Mouse (Mus musculus): ENCODE measurements around the gene Gm28635. TPM values are rescaled to one million over a fixed set of nuclear protein-coding genes. Genes with fewer than 3 reads are reported as not detected.

Gm28635 gene
- polyA plus RNA-seq, 1 experiment from 2014 or later: not detected

DNA sequence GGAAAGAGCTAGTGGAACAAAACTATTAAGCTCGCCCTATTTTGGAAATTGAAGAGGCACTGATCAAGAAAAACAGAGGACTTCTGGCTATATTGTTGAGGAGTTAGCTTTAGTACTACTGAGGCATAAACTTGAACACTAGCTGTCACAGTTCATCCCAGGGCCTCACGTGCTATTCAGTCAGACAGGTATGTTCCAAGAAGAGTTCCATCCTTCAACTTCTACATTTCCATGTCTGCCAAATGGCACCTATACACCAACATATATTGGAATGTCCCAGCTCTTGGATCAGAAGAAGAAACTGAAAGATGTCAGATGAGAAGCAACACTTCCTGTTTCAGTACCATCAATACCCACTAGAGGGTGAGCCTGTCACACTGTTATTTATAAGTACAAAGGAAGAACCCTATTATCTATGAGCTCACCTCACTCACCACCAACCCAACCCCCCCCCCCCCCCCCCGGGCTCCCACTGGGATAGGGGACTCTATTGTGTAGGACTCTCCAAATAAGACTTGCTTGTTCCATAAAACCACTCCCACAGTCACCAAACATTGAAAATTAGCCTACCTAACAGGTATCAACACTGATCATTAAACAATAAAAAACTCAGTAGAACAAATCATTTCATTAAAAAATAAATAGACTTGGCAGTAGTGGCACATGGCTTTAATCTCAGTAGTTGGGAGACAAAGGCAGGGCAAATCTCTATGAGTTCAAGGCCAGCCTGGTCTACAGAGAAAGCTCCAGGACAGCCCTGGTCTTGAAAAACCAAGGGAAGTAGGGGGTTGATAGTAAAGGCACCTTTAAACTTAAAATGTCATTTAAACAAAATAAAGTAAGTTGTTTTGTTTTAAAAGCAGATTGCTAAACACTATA, 60.0 kb downstream of the Gm28635 start:
- Histone ChIP-seq H3K9me3 (replicated peaks) (no peaks in the 10 kb centered on the region), H3K9ac (no peak overlapping the region), H3K36me3 (peaks cover 70% of the 10 kb centered on the region), H3K4me2 (no peak overlapping the region), H3K27me3 (no peaks in the 10 kb centered on the region), H3K4me3 (no peak overlapping the region), H3K4me1 (replicated peaks) (peaks cover 20% of the 10 kb centered on the region), H3K27ac (peak overlapping the region; percentile 76; the same call in 1 of the 2 replicates)
- ATAC-seq (replicated peaks; ENCODE audit: insufficient number of reproducible peaks, insufficient read depth, low FRiP score, low read depth): peak; percentile 56; the same call in 1 of the 2 replicates
- WGBS: 57% methylated on average over 3 of the region's 3 CpGs

DNA sequence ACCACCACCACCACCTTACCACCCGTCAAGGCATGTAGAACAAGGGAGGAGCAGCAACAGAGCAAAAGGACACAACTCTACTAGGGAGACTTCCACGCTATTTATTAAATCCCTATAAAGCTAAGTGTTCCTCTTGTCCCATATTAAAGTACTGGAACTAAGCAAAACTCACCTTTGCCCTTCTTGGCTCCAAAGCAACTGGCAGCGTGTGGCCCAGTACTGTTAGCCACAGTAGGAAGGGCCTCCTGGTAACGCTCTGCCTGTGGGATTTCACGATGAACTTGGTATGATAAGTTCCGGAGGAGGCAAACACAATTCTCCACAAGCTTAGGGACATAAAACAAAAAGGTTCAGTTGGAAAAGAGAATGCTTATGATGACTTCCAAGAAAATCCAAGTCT, 65.1 kb downstream of the Gm28635 start:
- no peak overlapping the region for H3K4me3 ChIP-seq
- no peaks in the 10 kb centered on the region for H3K9me3 ChIP-seq (replicated peaks)
- peaks cover 93% of the 10 kb centered on the region for H3K36me3 ChIP-seq
- H3K27me3 ChIP-seq: no peaks in the 10 kb centered on the region
- H3K4me2 ChIP-seq: no peak overlapping the region
- H3K9ac ChIP-seq: no peak overlapping the region
- H3K27ac ChIP-seq: no peak overlapping the region
- ATAC-seq (replicated peaks; ENCODE audit: insufficient number of reproducible peaks, insufficient read depth, low FRiP score, low read depth): no peak
- H3K4me1 ChIP-seq (replicated peaks): no peaks in the 10 kb centered on the region
- 87% methylated on average over 6 of the region's 6 CpGs for WGBS

DNA sequence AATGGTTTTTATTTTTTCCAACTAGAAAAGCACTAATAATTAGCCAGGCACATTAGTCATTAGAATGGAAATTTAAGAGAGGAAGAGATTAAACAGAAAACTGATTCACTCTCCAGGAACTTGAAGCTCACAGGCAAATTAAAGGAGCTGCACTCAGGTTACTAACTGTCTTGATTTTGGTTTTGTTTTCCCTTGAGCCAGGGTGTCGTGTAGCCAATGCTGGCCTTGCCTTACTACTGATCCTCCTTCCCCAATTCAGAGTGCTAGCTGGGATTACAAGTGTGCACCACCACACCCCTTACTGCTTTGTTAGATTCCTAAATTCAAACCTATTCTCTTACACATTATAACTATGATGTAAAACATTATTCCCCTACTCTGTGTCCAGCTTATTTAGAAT, 70.0 kb downstream of the Gm28635 start:
- H3K4me3 ChIP-seq: no peak overlapping the region
- WGBS: 62% methylated on average over 1 of the region's 1 CpGs
- no peak overlapping the region for H3K27ac ChIP-seq
- no peaks in the 10 kb centered on the region for H3K27me3 ChIP-seq
- no peaks in the 10 kb centered on the region for H3K9me3 ChIP-seq (replicated peaks)
- H3K4me1 ChIP-seq (replicated peaks): no peaks in the 10 kb centered on the region
- no peak overlapping the region for H3K4me2 ChIP-seq
- H3K36me3 ChIP-seq: peaks cover 94% of the 10 kb centered on the region
- no peak for ATAC-seq (replicated peaks; ENCODE audit: insufficient number of reproducible peaks, insufficient read depth, low FRiP score, low read depth)
- no peak overlapping the region for H3K9ac ChIP-seq

DNA sequence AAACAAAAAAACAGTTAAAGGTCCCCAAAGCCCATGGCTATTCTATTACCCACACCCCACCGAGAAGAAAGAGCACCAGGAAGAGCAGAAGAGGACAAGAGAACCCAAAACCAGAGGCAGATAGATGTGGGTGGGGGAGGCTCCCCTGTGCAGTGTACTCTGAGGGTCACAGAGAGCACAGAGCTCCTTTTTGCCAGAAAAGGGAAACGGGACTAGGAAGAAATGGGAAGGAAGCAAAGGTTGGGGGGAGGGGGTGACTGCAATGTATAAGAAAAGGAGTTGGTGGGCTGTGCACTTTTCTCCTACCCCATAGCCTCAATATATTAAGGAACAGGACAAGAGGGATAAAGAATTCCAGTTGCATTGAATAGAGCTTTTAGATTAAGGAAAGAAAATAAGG, 76.9 kb downstream of the Gm28635 start:
- Histone ChIP-seq H3K9ac (no peak overlapping the region), H3K4me2 (no peak overlapping the region), H3K4me1 (replicated peaks) (no peaks in the 10 kb centered on the region), H3K4me3 (no peak overlapping the region), H3K36me3 (peaks cover 55% of the 10 kb centered on the region), H3K27ac (no peak overlapping the region), H3K9me3 (replicated peaks) (no peaks in the 10 kb centered on the region), H3K27me3 (no peaks in the 10 kb centered on the region)
- WGBS: 57% methylated on average over 2 of the region's 2 CpGs
- no peak for ATAC-seq (replicated peaks; ENCODE audit: insufficient number of reproducible peaks, insufficient read depth, low FRiP score, low read depth)

GRCm38 (mm10) chr2:84599270-84599888, 78.5 kb downstream of the Gm28635 start:
- peak overlapping the region; percentile 48 for H3K27ac ChIP-seq
- peaks cover 43% of the 10 kb centered on the region for H3K36me3 ChIP-seq
- 79% methylated on average over 6 of the region's 6 CpGs for WGBS
- H3K9ac ChIP-seq: no peak overlapping the region
- no peaks in the 10 kb centered on the region; the same call in 1 of the 2 replicates for H3K4me1 ChIP-seq (replicated peaks)
- no peak overlapping the region for H3K4me2 ChIP-seq
- H3K9me3 ChIP-seq (replicated peaks): no peaks in the 10 kb centered on the region
- H3K27me3 ChIP-seq: no peaks in the 10 kb centered on the region
- no peak overlapping the region for H3K4me3 ChIP-seq
- ATAC-seq (replicated peaks; ENCODE audit: insufficient number of reproducible peaks, insufficient read depth, low FRiP score, low read depth): no peak; the same call in 1 of the 2 replicates

- ATAC-seq (replicated peaks; ENCODE audit: insufficient number of reproducible peaks, insufficient read depth, low FRiP score, low read depth): no peak
- H3K36me3 ChIP-seq: peaks cover 29% of the 10 kb centered on the region
- 81% methylated on average over 1 of the region's 1 CpGs for WGBS
- H3K9me3 ChIP-seq (replicated peaks): no peaks in the 10 kb centered on the region
- no peak overlapping the region for H3K4me2 ChIP-seq
- no peaks in the 10 kb centered on the region; the same call in 1 of the 2 replicates for H3K4me1 ChIP-seq (replicated peaks)
- no peak overlapping the region for H3K27ac ChIP-seq
- H3K27me3 ChIP-seq: no peaks in the 10 kb centered on the region
- H3K9ac ChIP-seq: no peak overlapping the region
- H3K4me3 ChIP-seq: no peak overlapping the region
Measured at GRCm38 (mm10) chr2:84597123-84597522, 80.7 kb downstream of the Gm28635 start.

DNA sequence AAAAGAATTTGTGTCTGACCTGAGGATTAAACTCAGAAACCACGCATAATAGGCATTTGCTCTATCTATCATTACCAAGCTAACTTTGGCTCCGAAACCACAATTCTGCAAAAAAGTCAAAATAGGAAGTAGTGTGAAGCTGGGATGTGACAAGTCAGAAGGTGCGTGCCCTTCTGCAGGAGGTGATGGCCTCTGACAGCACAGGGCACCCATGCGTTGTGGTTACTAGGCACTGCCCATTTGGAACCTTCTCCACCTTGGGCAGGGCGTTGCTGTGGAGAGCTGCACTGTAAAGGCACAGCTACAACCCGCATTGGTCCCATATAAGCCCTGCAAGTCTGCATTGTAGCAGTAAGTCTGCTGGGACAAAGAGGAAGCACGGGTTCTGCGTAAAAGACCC, 85.0 kb downstream of the Gm28635 start:
- 90% methylated on average over 8 of the region's 8 CpGs for WGBS
- H3K27me3 ChIP-seq: no peaks in the 10 kb centered on the region
- H3K4me3 ChIP-seq: no peak overlapping the region
- H3K4me2 ChIP-seq: no peak overlapping the region
- no peaks in the 10 kb centered on the region; the same call in 1 of the 2 replicates for H3K4me1 ChIP-seq (replicated peaks)
- peaks cover 42% of the 10 kb centered on the region for H3K36me3 ChIP-seq
- no peak overlapping the region for H3K27ac ChIP-seq
- no peak overlapping the region for H3K9ac ChIP-seq
- ATAC-seq (replicated peaks; ENCODE audit: insufficient number of reproducible peaks, insufficient read depth, low FRiP score, low read depth): no peak
- H3K9me3 ChIP-seq (replicated peaks): no peaks in the 10 kb centered on the region

- Histone ChIP-seq H3K36me3 (peaks cover 13% of the 10 kb centered on the region), H3K4me2 (no peak overlapping the region), H3K9me3 (replicated peaks) (no peaks in the 10 kb centered on the region), H3K4me1 (replicated peaks) (no peaks in the 10 kb centered on the region), H3K27me3 (no peaks in the 10 kb centered on the region), H3K9ac (no peak overlapping the region), H3K27ac (no peak overlapping the region), H3K4me3 (no peak overlapping the region)
- WGBS: 85% methylated on average over 8 of the region's 8 CpGs
- no peak for ATAC-seq (replicated peaks; ENCODE audit: insufficient number of reproducible peaks, insufficient read depth, low FRiP score, low read depth)
Measured at GRCm38 (mm10) chr2:84585700-84586099, 92.1 kb downstream of the Gm28635 start.

- Histone ChIP-seq H3K4me2 (no peak overlapping the region), H3K36me3 (no peaks in the 10 kb centered on the region), H3K4me1 (replicated peaks) (no peaks in the 10 kb centered on the region), H3K9ac (no peak overlapping the region), H3K4me3 (no peak overlapping the region), H3K9me3 (replicated peaks) (no peaks in the 10 kb centered on the region; the same call in 1 of the 2 replicates), H3K27ac (no peak overlapping the region), H3K27me3 (no peaks in the 10 kb centered on the region)
- WGBS: 73% methylated on average over 5 of the region's 5 CpGs
- ATAC-seq (replicated peaks; ENCODE audit: insufficient number of reproducible peaks, insufficient read depth, low FRiP score, low read depth): no peak
Measured at GRCm38 (mm10) chr2:84582286-84582685, 95.6 kb downstream of the Gm28635 start.

DNA sequence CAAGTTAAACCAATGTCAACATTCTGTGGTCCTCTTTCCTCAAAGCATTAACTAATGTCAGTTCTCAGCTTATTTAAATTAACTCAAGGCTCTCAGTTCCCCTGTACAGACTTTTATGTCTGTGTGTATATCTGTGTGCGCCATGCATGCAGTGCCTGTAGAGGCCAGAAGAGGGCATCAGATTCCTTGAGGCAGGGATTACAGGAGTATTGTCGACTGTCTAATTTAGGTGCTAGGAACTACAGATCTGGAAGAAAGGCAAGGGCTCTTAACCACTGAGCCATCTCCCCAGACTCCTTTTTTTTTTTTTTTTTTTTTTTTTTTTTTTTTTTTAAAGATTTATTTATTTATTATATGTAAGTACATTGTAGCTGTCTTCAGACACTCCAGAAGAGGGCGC, 96.6 kb downstream of the Gm28635 start:
- Histone ChIP-seq H3K9me3 (replicated peaks) (no peaks in the 10 kb centered on the region; the same call in 1 of the 2 replicates), H3K4me2 (no peak overlapping the region), H3K4me3 (no peak overlapping the region), H3K4me1 (replicated peaks) (no peaks in the 10 kb centered on the region), H3K9ac (no peak overlapping the region), H3K36me3 (no peaks in the 10 kb centered on the region), H3K27me3 (no peaks in the 10 kb centered on the region), H3K27ac (no peak overlapping the region)
- 89% methylated on average over 2 of the region's 3 CpGs for WGBS
- no peak for ATAC-seq (replicated peaks; ENCODE audit: insufficient number of reproducible peaks, insufficient read depth, low FRiP score, low read depth)

DNA sequence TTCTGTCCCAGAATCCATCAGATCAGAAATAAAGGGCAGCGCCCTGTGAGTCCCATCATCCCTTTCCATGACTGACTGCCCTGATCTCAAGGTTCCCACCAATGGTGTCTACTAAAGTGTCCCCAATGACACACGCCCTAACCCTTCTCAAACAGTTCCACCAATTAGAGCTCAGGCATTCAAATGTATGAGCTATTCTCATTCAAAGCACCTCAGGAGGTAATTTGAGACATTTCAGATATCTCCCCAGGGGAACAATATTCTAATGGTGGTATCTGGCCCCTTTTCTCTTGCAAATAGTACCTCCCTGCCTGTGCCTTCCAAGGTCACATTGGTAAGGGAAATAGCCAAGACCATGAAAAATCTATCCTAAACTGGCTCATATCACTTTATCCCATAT, 98.5 kb downstream of the Gm28635 start:
- no peak overlapping the region for H3K27ac ChIP-seq
- no peak overlapping the region for H3K9ac ChIP-seq
- no peaks in the 10 kb centered on the region; the same call in 1 of the 2 replicates for H3K9me3 ChIP-seq (replicated peaks)
- no peak for ATAC-seq (replicated peaks; ENCODE audit: insufficient number of reproducible peaks, insufficient read depth, low FRiP score, low read depth)
- no peaks in the 10 kb centered on the region for H3K4me1 ChIP-seq (replicated peaks)
- no peak overlapping the region for H3K4me2 ChIP-seq
- H3K4me3 ChIP-seq: no peak overlapping the region
- no peaks in the 10 kb centered on the region for H3K36me3 ChIP-seq
- WGBS: 86% methylated on average over 2 of the region's 2 CpGs
- H3K27me3 ChIP-seq: no peaks in the 10 kb centered on the region
